Mouse (Mus musculus) hindbrain, embryonic 14.5 days (tissue): ENCODE results near the gene Gpr19. TPM values are rescaled to one million over a fixed set of nuclear protein-coding genes. Genes with fewer than 3 reads are reported as not detected.

Source experiments
- ATAC-seq: fragments of 200-750 bp; cut with Nextera tagmentation; 2 replicates; pipeline ENCODE4 v1.8.0; 2017; ENCODE audit warnings: moderate number of reproducible peaks, mild to moderate bottlenecking, moderate TSS enrichment, moderate library complexity; ENCODE audit not compliant: low FRiP score
- DNase-seq: peaks from one replicate; pipeline ENCODE4 v3.0.0-alpha.2; 2015; ENCODE audit warnings: low spot score
- H3K27ac ChIP-seq: fragments of 300-500 bp; sonication (generic); 2 replicates; pipeline ENCODE4 v1.5.1; 2014; ENCODE audit warnings: mild to moderate bottlenecking, moderate library complexity
- H3K27me3 ChIP-seq: fragments of 300-500 bp; sonication (generic); 2 replicates; pipeline ENCODE4 v1.6.1; 2014; ENCODE audit warnings: mild to moderate bottlenecking, low read length, mixed read lengths; ENCODE audit not compliant: control insufficient read depth, insufficient read depth
- H3K36me3 ChIP-seq: fragments of 300-500 bp; sonication (generic); replicated peaks from 2 replicates; pipeline ENCODE4 v1.6.1; 2014; ENCODE audit not compliant: control insufficient read depth, insufficient read depth
- H3K4me1 ChIP-seq: fragments of 300-500 bp; sonication (generic); replicated peaks from 2 replicates; pipeline ENCODE4 v1.6.1; 2014; ENCODE audit warnings: antibody characterized with exemption, low read length, mixed read lengths; ENCODE audit not compliant: control insufficient read depth, insufficient read depth
- H3K4me2 ChIP-seq: fragments of 300-500 bp; sonication (generic); replicated peaks from 2 replicates; pipeline ENCODE4 v1.6.1; 2014; ENCODE audit warnings: mild to moderate bottlenecking, moderate library complexity
- H3K4me3 ChIP-seq: fragments of 300-500 bp; sonication (generic); replicated peaks from 2 replicates; pipeline ENCODE4 v1.5.1; 2014; ENCODE audit warnings: mild to moderate bottlenecking, low read length
- H3K9ac ChIP-seq: fragments of 300-500 bp; sonication (generic); 2 replicates; pipeline ENCODE4 v1.6.1; 2014
- H3K9me3 ChIP-seq: fragments of 300-500 bp; sonication (generic); 2 replicates; pipeline ENCODE4 v1.6.1; 2016; ENCODE audit warnings: low read length; ENCODE audit not compliant: control insufficient read depth
- WGBS: fragments of 180-500 bp; shearing (Covaris S2); extraction: QIAGEN DNeasy Blood & Tissue Kit; methylation state at CpG from one replicate; pipeline ENCODE4 v1.1.7; 2014; 5-methylcytosine and 5-hydroxymethylcytosine counted together
- polyA plus RNA-seq: library from polyadenylated mRNA; unstranded; fragments of >200 nt; fragmentation: Nextera tagmentation; extraction: Ambion mirVana; gene quantifications from 2 replicates; pipeline ENCODE4 v1.2.1, GENCODE M21; 2014

Gpr19 gene
- 34.0 and 37.1 TPM in 2 replicates for polyA plus RNA-seq

DNA sequence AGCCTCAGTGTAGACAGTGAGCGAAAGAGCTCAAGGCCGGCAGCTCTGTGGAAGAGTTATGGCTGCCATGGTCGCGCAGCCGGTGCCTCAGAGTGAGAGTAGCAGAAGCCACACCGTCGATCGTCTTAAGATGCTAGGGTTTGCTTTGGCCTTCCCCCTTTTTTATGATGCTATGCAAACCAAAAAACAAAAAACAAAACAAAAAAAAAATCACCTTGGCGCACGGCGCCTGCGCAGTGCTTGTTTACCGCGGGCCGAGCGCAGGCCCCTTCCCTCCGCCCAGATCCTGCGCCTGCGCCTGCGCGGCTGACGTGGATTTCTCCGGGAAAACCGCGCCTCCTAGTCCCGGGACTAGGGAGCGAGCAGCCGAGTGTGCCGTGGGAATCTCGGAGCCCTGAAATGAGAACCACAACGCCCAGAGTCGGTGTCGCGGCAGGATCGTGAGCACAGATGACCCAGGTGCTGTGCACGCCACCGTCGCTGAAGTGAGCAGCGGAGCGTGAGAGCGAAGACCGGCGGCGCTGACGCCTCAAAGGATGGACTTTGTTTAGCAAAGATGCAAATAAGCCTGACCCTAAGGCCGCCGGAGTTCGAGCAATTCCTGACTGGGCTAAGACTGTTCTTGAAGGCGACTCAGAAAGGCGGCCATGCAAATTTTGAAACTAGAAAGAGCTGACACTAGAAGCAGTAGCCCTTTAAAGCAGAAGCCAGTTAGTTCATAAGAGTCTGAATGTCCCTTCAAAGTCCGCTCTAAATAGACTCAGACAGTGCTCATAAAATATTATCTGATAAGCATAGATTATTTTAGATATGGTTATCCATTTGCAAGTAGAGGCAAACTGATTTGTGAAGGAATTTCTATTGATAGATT is at the start of gene Gpr19:
Gpr19 (minus strand) TSS at position 484 of the 871 bp plus-strand sequence.
- Histone ChIP-seq H3K36me3 (no peaks in the 10 kb centered on the region), H3K4me2 (peak within 1 kb of the TSS; percentile 69), H3K4me3 (peak within 1 kb of the TSS; percentile 56), H3K27me3 (no peaks in the 10 kb centered on the region), H3K9ac (peak within 1 kb of the TSS; percentile 78), H3K9me3 (no peaks in the 10 kb centered on the region), H3K27ac (peak within 1 kb of the TSS; percentile 99), H3K4me1 (peaks cover 12% of the 10 kb centered on the region)
- WGBS: under 1% methylated on average over 51 of the region's 51 CpGs
- ATAC-seq: peak; percentile 95
- peak; percentile 96 for DNase-seq

- H3K9me3 ChIP-seq: no peaks in the 10 kb centered on the region
- WGBS: 50% methylated on average over 13 of the region's 13 CpGs
- no peaks in the 10 kb centered on the region for H3K4me1 ChIP-seq
- DNase-seq (peak; percentile 81), ATAC-seq (no peak)
- no peaks in the 10 kb centered on the region for H3K27me3 ChIP-seq
- H3K9ac ChIP-seq: no peak overlapping the region
- H3K27ac ChIP-seq: no peak overlapping the region
- H3K4me3 ChIP-seq: no peak overlapping the region
- no peak overlapping the region for H3K4me2 ChIP-seq
- H3K36me3 ChIP-seq: no peaks in the 10 kb centered on the region
Measured at GRCm38 (mm10) chr6:134947311-134948087, 49.1 kb upstream of the Gpr19 start.

DNA sequence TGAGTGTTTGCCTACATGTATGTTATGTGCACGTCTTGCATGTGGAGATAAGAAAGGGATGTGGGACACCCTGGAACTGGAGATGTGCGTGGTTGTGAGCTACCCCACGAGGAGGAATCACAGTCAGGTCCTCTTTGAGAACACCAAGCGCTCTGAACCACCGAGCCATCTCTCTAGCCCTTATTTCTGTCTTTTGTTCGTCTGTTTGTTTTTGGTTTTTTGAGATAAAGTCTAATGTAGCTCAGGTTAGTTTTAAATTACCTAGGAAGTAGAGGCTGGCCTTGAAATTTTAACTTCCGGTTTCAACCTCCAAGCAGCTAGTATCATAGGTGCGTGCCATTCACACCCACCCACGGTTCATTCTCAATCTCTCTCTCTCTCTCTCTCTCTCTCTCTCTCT is 48.5 kb upstream of the Gpr19 start:
- 91% methylated on average over 9 of the region's 9 CpGs for WGBS
- Histone ChIP-seq H3K27ac (no peak overlapping the region), H3K36me3 (no peaks in the 10 kb centered on the region), H3K4me2 (no peak overlapping the region), H3K27me3 (no peaks in the 10 kb centered on the region), H3K4me3 (no peak overlapping the region), H3K9me3 (no peaks in the 10 kb centered on the region), H3K4me1 (no peaks in the 10 kb centered on the region), H3K9ac (no peak overlapping the region)
- DNase-seq (no peak), ATAC-seq (no peak)

DNA sequence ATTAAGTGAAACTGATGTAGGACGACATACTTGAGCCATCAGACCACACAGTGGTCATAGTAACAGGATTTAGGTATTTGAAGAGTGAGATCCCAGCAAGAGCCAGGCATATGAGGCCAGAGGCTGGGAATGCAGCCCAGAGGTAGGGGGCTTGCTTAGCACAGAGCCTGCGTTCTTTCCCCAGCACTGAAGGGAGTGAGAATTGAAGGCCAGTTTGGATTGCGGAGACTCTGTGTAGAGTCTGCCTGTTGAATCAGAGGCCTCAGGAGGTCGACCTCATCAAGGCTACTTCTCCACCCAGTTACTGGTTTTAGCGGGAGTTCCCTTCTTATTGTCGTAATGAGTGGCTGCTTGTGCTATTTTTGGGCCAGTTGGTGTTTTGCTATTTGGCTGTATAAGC is 47.7 kb upstream of the Gpr19 start:
- Histone ChIP-seq H3K27me3 (no peaks in the 10 kb centered on the region), H3K4me1 (no peaks in the 10 kb centered on the region), H3K9ac (no peak overlapping the region), H3K9me3 (no peaks in the 10 kb centered on the region), H3K4me2 (no peak overlapping the region), H3K4me3 (no peak overlapping the region), H3K36me3 (no peaks in the 10 kb centered on the region), H3K27ac (no peak overlapping the region)
- DNase-seq (no peak), ATAC-seq (no peak)
- 71% methylated on average over 6 of the region's 6 CpGs for WGBS

GRCm38 (mm10) chr6:134943759-134944407 is 45.5 kb upstream of the Gpr19 start:
- no peak overlapping the region for H3K4me2 ChIP-seq
- no peak for ATAC-seq
- no peak overlapping the region for H3K9ac ChIP-seq
- H3K4me3 ChIP-seq: no peak overlapping the region
- H3K27me3 ChIP-seq: no peaks in the 10 kb centered on the region
- H3K36me3 ChIP-seq: no peaks in the 10 kb centered on the region
- no peak for DNase-seq
- H3K27ac ChIP-seq: no peak overlapping the region
- WGBS: 85% methylated on average over 13 of the region's 13 CpGs
- no peaks in the 10 kb centered on the region for H3K4me1 ChIP-seq
- H3K9me3 ChIP-seq: no peaks in the 10 kb centered on the region

GRCm38 (mm10) chr6:134939781-134940180 is 41.4 kb upstream of the Gpr19 start:
- Histone ChIP-seq H3K4me1 (no peaks in the 10 kb centered on the region), H3K27ac (no peak overlapping the region), H3K36me3 (no peaks in the 10 kb centered on the region), H3K27me3 (no peaks in the 10 kb centered on the region), H3K4me3 (no peak overlapping the region), H3K4me2 (no peak overlapping the region), H3K9ac (no peak overlapping the region), H3K9me3 (no peaks in the 10 kb centered on the region)
- ATAC-seq: no peak
- DNase-seq: no peak
- 94% methylated on average over 4 of the region's 4 CpGs for WGBS

GRCm38 (mm10) chr6:134934305-134934704 is 35.9 kb upstream of the Gpr19 start:
- Histone ChIP-seq H3K4me2 (no peak overlapping the region), H3K27ac (no peak overlapping the region), H3K4me1 (no peaks in the 10 kb centered on the region), H3K4me3 (no peak overlapping the region), H3K9ac (no peak overlapping the region), H3K9me3 (no peaks in the 10 kb centered on the region), H3K27me3 (no peaks in the 10 kb centered on the region), H3K36me3 (no peaks in the 10 kb centered on the region)
- no peak for DNase-seq
- no peak for ATAC-seq
- WGBS: 95% methylated on average over 5 of the region's 5 CpGs

GRCm38 (mm10) chr6:134933207-134933558 is 34.8 kb upstream of the Gpr19 start:
- ATAC-seq: no peak

More at GRCm38 (mm10) chr6:134933207-134933558, 34.8 kb upstream of the Gpr19 start:
- Histone ChIP-seq H3K4me1 (no peaks in the 10 kb centered on the region), H3K4me2 (no peak overlapping the region), H3K36me3 (no peaks in the 10 kb centered on the region), H3K27ac (no peak overlapping the region), H3K9me3 (no peaks in the 10 kb centered on the region), H3K9ac (no peak overlapping the region), H3K27me3 (no peaks in the 10 kb centered on the region), H3K4me3 (no peak overlapping the region)
- DNase-seq: no peak
- 78% methylated on average over 2 of the region's 2 CpGs for WGBS
